Mouse (Mus musculus) brain, embryonic 14.5 days (tissue): ENCODE results near the gene Mlec. TPM values are rescaled to one million over a fixed set of nuclear protein-coding genes. Genes with fewer than 3 reads are reported as not detected.
A peak's percentile ranks its signal among the peaks of the same experiment; 100 is the strongest.
"Not testable (repeated sequence)": the region's sequence is repeated elsewhere in the genome, so short reads cannot be mapped to it uniquely, and the experiment has no call there.

Experiments
- DNase-seq: peaks from one replicate; pipeline ENCODE4 v3.0.0-alpha.2; 2011; ENCODE audit warnings: low read depth
- CTCF ChIP-seq: fragments of 200-500 bp; IDR thresholded peaks from 2 replicates; pipeline ENCODE4 v1.5.1; 2012; ENCODE audit warnings: inconsistent platforms, mild to moderate bottlenecking, moderate library complexity, borderline replicate concordance; ENCODE audit not compliant: insufficient read depth, insufficient read length; ENCODE audit errors: extremely low read depth
- POLR2A ChIP-seq: fragments of 200-500 bp; IDR thresholded peaks from 2 replicates; pipeline ENCODE4 v1.6.1; 2012; ENCODE audit warnings: mild to moderate bottlenecking, inconsistent platforms, borderline replicate concordance; ENCODE audit not compliant: poor library complexity, insufficient read depth, insufficient read length, severe bottlenecking; ENCODE audit errors: extremely low read depth
- polyA plus RNA-seq: library from polyadenylated mRNA; depleted of rRNA; stranded (reverse); fragments of >200 nt; gene quantifications from 2 replicates; pipeline ENCODE4 v1.2.3, GENCODE M21; 2012

Mlec gene
- polyA plus RNA-seq, 1 experiment, result 80.4 TPM

- no peak for DNase-seq
- no peak for TF ChIP-seq CTCF
Observed at GRCm38 (mm10) chr5:115177866-115178265, 19.9 kb upstream of the Mlec start.

- DNase-seq, result no peak
- TF ChIP-seq POLR2A (no peak), CTCF (peak; percentile 23; the same call in 1 of the 2 replicates)
Observed at GRCm38 (mm10) chr5:115174554-115174953, 16.6 kb upstream of the Mlec start.

GRCm38 (mm10) chr5:115170150-115170549 is 12.2 kb upstream of the Mlec start:
- no peak for TF ChIP-seq CTCF
- TF ChIP-seq POLR2A, result no peak
- DNase-seq, result no peak

- TF ChIP-seq POLR2A (no peak), CTCF (no peak)
- DNase-seq, result no peak
Observed at GRCm38 (mm10) chr5:115168641-115169415, 10.8 kb upstream of the Mlec start.

GRCm38 (mm10) chr5:115167396-115167795 is 9.4 kb upstream of the Mlec start:
- TF ChIP-seq CTCF, result no peak
- no peak for TF ChIP-seq POLR2A
- no peak for DNase-seq

- DNase-seq, result no peak
- TF ChIP-seq CTCF (no peak), POLR2A (no peak)
Observed at GRCm38 (mm10) chr5:115166815-115167194, 8.8 kb upstream of the Mlec start.

- DNase-seq, result peak; percentile 67
- TF ChIP-seq POLR2A (no peak), CTCF (no peak)
Observed at GRCm38 (mm10) chr5:115165895-115166814, 8.2 kb upstream of the Mlec start.

- no peak for DNase-seq
- TF ChIP-seq POLR2A (no peak), CTCF (peak; percentile 51; the same call in 1 of the 2 replicates)
Observed at GRCm38 (mm10) chr5:115165351-115165750, 7.4 kb upstream of the Mlec start.

GRCm38 (mm10) chr5:115164446-115164845 is 6.5 kb upstream of the Mlec start:
- not testable (repeated sequence) for DNase-seq

- DNase-seq, result peak; percentile 51
Observed at GRCm38 (mm10) chr5:115163563-115163962, 5.6 kb upstream of the Mlec start.

GRCm38 (mm10) chr5:115161940-115162279 is 3.9 kb upstream of the Mlec start:
- not testable (repeated sequence) for DNase-seq

More at GRCm38 (mm10) chr5:115163563-115163962, 5.6 kb upstream of the Mlec start:
- TF ChIP-seq CTCF, result peak; percentile 57
- no peak for TF ChIP-seq POLR2A
